Mouse (Mus musculus) kidney, postnatal 25 days (tissue): ENCODE measurements around the gene Cyp1b1.
A peak's percentile ranks its signal among the peaks of the same experiment; 100 is the strongest.

Experiments
- DNase-seq, 2 experiments: peaks; one replicate each; pipeline ENCODE4 v3.0.0; 2021; ENCODE audit warnings: mixed read lengths in 2 of 2

Gene Cyp1b1

DNA sequence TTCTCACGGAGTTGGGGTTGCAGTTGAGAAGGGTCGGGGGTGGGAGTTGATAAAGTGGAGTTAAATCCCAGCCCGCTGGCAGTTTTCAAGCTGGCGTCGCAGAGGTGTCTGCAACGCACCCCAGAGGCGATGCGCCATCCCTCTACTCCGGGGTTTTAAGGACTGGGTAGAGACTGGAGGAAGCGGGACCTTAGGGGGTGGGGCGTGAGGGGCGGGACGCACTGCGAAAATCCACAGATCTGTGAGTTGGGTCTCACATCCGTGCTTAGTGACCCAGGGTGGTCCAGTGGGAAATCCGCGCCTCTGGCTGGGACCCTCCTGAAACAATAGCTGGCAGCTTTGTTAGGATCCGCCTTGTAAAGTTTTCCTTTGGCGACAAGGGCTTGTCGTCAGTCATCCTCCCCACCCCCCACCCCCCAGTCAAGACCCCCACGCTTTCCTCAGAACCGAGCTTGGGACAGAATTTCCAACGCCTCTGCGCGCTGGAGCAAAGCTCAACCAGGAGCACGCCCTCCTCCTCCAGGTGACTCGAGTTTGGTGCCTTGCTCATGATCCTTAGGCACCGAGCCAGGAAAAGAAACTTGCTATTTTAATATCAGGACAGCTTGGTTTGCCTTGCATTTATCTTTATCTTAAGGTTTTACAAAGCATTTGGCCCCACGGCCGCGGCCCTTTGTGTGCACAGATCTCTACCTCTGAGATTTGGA lies at the start of gene Cyp1b1:
Gene Cyp1b1 (minus strand): TSS at position 131 of the 707 bp plus-strand sequence.
- DNase-seq = peak; percentile 66 to 67

GRCm38 (mm10) chr17:79761841-79762240 lies 47.0 kb upstream of the Cyp1b1 start:
- no peak for DNase-seq

DNA sequence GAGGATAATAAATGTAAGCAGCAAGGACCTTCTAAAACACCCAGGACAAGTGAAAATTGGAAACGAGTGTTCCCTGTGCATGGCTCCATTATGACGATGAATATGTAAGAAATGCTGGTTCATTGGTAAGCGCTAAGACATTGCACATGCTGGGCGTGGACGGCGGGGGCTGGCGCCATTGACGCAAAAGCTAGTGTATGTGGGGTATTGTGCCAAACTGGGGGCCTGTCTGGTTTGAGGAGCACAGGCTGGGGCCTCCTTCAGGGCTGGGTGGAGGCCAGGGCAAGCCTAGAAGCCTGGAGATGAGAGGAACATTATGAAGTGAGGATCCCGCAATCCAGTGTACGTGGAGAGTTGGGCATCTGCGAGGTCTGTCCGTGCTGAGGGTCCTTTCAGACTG lies 39.0 kb upstream of the Cyp1b1 start:
- DNase-seq = peak in 1 of 2 experiments; percentile 46

DNA sequence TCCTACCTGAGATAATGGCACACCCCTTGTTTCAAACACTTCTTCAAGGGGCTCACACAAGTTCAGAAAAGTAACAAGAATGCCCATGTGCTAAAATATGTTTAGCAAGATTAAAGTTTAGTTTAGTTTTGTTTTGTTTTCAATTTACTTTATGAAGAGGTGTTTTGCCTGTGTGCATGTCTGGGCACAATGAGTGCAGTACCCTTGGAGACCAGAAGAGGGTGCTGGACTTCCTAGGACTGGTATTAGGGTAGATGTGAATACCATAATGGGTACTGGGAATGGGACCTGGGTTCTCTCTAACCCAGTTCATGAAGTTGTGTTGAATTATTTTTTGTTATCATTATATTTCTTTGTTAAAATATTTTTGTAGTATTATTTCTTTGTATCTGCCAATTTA lies 38.0 kb upstream of the Cyp1b1 start:
- peak; percentile 21 to 26 for DNase-seq

DNA sequence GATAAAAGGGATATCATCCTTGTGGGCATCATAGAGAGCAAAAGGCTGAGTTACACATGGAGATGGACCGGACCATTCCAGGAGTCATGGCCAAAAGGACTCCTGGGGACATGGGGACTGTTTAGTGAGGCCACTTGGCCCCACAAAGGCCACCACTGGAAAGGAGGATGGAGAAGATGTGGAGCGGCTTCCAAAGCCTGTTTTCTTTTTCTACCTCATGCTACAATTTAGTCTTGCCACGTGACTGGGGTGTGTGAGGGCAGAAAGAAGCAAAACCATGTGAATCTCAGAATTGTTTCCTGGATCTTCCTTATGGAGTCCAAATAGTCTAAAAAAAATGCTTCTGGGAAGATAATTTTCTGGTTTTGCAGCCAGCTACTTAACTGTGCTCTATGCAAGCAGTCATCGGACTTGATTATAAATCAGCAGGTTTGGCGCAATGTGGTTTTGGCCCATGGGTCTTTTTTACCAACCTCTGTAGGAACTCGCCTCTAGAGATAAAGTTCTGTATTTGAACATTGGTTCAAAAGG lies 36.9 kb upstream of the Cyp1b1 start:
- peak in 1 of 2 experiments; percentile 25 for DNase-seq

DNA sequence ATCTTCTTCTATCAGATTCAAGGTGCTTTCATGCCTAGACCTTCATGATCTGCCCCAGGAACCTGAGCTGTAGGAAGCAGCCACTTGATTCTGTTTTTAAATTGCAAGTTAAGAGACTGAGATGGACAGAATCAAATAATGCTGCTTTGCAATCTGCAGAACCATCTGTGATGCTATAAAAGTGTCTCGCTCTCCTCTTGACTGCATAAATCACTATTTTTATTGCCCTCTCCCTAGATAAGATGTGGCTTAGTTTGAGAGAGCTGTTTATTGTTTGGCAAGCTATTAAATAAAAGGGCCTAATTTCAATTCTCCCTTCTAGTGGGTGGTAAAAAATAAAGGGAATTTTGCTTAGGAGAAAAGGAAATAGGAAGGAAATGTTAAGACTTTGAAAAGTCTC lies 34.8 kb upstream of the Cyp1b1 start:
- no peak for DNase-seq

DNA sequence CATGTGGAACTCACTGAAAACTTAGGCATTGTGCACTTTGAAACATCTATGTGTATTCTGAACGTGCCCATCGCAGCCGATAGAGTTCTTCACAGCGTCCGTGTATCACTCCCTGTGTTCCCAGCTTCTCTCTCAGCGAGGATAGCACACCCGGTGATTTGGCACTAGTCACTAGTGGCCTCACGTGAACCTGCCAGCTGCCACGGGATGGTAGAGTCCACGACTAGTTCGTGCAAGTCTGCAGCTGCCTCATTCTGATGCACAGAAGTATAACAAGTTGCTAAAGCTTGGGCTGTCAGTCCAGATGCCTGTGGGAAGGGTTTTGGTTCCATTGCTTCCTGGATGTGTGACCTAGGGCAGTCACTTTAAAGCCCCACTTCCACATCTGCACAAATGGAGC lies 32.1 kb upstream of the Cyp1b1 start:
- DNase-seq = peak in 1 of 2 experiments; percentile 31

- peak; percentile 24 to 59 for DNase-seq
Measured at GRCm38 (mm10) chr17:79746146-79746591, 31.3 kb upstream of the Cyp1b1 start.

DNA sequence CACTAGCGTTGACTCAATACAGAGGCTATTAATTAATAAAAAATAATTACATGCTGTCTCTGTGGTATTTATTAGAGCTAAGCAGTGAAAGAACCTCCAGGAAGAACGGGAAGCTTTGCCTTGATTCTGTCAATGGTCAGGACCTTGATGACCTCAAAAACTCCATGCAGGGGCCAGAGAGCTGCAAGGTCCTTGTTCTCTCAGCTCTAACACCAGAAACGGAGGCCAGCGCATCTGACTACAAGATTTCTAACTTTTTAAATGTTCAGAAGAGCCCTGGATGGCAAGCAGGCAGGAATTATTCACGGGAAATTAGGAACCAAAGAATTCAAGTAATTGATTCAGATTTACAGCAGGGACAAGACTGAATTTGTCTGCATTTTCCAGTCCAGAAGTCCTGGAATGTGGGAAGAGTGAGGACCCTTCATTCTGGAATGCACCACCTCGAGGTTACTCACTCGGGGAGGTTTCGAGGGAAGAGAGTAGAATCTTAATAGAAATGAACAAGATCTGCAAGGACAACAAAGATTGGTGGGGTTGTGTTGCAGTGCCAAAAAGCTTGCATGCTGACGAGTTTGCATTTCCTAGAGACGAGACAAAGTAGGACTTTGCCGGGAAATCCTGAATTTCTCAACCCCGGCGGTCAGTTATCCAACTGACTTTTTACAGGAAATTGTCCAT lies 30.3 kb upstream of the Cyp1b1 start:
- DNase-seq = peak; percentile 46 to 51

DNA sequence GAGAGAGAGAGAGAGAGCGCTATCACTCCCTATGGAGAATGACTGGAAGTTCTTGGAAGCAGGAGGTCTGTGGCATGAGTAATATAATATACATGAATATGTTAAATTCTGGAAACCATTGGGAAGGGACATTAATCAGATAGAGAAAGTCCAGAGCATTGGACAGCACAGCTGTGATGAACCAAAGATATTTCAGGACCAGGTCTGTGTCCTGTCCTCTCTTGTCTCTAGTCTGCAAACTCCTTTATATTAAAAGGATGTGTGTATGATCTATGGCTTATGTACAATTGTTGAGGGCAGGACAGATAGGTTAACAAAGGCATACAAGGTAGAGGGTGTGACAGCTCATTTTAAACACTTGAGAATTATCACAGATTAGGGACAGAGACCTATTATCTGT lies 28.6 kb upstream of the Cyp1b1 start:
- no peak for DNase-seq

DNA sequence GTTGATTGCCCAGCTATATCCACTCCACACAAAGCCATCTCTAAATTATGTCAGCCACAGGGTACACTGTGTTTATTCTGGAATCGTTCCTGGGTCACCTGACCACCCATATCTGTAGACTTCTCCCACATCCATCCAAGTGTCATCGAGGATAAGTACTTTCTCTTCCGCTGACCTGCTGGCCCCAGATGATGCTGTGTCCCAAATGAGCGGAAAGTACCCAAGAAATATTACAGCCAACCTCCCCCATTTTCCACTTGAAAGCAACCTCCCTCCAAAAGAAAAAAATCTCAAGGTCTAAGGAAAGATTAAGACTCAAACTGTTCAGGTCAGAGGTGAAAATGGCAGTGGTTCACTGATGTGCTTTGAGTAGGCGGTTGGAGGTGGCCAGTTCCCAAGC lies 27.8 kb upstream of the Cyp1b1 start:
- DNase-seq = peak; percentile 32 to 60

- DNase-seq = no peak
Measured at GRCm38 (mm10) chr17:79738847-79739498, 24.1 kb upstream of the Cyp1b1 start.

- peak in 1 of 2 experiments; percentile 31 for DNase-seq
Measured at GRCm38 (mm10) chr17:79737598-79737997, 22.7 kb upstream of the Cyp1b1 start.

GRCm38 (mm10) chr17:79733039-79733438 lies 18.2 kb upstream of the Cyp1b1 start:
- DNase-seq = no peak

DNA sequence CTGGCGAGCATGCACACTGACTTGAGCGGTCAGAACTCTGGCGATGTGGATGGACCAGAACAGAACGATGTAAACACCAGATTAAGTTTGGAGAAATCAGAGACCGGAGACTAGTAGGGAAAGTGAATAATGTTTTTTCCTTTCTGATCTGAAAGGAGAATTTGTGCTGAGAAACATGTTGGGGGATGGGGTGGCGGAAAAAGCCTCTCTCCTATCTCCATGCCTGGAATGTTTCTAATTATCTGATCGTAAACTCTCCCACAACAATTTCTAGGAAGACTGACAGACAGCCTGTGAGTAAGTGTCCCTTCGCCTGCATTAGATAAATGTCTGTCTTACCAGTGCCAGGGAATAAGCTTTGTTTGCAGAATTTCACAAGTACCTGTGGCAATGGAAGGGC lies 16.1 kb upstream of the Cyp1b1 start:
- DNase-seq = peak in 1 of 2 experiments; percentile 30

GRCm38 (mm10) chr17:79728585-79729503 lies 14.0 kb upstream of the Cyp1b1 start:
- no peak for DNase-seq

- DNase-seq = peak in 1 of 2 experiments; percentile 31
Measured at GRCm38 (mm10) chr17:79728053-79728584, 13.3 kb upstream of the Cyp1b1 start.

DNA sequence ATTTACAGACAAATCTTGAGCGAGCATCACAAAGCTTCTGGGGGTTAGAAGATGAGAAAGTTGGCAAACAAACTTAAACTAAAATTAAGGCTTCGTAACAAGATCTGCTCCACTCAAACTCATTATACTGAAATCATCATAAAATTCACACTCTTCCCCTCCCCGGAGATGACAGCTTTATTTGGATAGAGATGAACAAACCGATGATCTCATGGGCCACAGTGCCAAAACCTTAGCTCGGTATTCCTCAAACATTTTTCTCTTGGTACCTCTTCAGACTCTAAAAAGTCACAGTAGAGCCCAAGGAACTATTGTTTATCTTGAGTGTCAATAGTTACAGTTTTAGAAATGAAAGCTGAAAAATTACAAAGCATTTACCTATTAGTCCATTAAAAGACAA lies 11.8 kb upstream of the Cyp1b1 start:
- no peak for DNase-seq

DNA sequence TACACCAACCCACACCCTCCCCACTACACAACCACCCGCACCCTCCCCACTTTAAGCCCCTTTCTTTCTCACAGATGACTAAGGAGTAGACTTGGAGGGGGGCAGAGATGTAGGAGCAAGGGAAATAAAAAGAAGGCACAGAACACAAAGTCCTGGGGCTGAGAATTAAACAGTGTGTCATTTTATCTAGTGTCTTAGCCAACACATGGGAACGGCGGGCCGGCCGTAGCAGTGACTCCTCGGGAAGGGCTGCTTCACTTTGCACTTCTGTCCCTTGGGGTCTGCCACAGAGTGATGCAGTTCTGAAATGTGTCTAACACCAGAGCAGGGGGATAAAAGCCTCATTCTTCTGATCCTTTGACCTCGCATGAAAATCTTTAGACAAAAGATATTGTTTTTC lies 5.8 kb upstream of the Cyp1b1 start:
- no peak for DNase-seq

DNA sequence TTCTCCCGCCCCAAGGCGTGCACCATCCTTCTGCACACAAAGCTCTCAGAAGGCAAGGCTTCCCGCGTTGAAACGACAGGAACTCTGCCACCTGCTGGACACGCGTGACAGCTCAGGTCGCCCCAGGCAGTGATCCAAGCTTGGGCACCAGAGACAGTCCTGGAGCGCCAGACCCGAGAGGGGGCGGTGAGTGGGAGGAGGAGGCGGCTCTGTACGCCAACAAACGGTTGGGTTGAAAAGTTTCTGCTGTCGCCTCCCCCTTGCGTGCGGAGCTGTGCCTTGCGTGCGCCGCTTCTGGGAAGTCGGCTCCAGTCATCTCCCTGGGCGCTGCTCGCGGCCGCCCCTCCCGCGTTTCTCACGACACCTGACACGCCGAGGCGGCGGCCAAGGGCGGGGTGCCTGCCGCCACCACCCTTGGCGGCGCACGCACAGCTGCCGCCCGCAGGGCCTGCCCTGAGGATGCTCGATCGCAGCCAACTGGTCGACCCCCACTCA lies 835 bp upstream of the Cyp1b1 start:
- DNase-seq = peak; percentile 91 to 92

DNA sequence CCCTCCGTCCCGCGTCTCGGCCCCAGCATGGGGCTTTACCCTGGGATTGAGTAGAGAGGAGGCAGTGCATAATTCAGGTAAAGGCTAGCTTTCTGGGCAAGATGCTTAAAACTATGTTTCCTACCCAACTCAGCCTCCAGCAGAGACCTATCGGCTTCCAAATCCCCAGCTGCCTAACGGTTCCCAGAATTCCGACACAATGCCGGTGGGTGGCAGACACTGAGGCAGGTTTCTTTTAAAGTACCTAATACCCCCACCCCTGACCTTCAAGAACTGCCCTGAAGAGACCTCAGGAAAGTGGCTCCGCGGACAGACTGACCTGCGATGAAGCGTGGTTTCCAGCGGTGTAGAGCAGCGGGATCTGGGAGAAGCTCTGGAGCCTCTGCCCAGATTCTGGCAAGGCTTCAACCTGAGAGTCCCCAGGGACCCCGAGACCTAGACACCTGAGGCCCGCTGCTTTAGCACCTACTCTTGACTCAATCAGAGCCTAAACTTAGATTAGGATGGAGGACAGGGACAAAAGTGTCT lies 429 bp downstream of the Cyp1b1 start:
- DNase-seq = peak in 1 of 2 experiments; percentile 9
